Mouse (Mus musculus) gastrocnemius, adult 2 months (tissue): ENCODE measurements around the gene Rnf115. TPM values are rescaled to one million over a fixed set of nuclear protein-coding genes. Genes with fewer than 3 reads are reported as not detected.

Experiments
- DNase-seq: peaks from one replicate; pipeline ENCODE4 v3.0.0; 2022
- H3K27ac ChIP-seq: fragments of 200-600 bp; 2 replicates; pipeline ENCODE4 v1.8.1; 2022; ENCODE audit warnings: mild to moderate bottlenecking
- H3K4me3 ChIP-seq: fragments of 200-600 bp; 2 replicates; pipeline ENCODE4 v1.8.1; 2022; ENCODE audit warnings: mild to moderate bottlenecking, moderate library complexity
- CTCF ChIP-seq: fragments of 200-600 bp; IDR thresholded peaks from 2 replicates; pipeline ENCODE4 v1.8.1; 2022; ENCODE audit warnings: antibody characterized with exemption, mild to moderate bottlenecking, moderate library complexity
- intact Hi-C: fragments of 180-260 bp; cut with DNase I; formaldehyde crosslinking; loops from one replicate; pipeline ENCODE4 v1.15.1; 2025
- total RNA-seq, 2 experiments: library from RNA; stranded (reverse); gene quantifications; 2 replicates each; pipeline ENCODE4 v1.2.3; 2021

The Rnf115 gene
- total RNA-seq, 2 experiments from 2014 or later = 60.7 to 69.3 TPM

- no peak for TF ChIP-seq CTCF
- intact Hi-C loops = no loop called here
- DNase-seq = peak; percentile 96
- peak overlapping the region; percentile 95 for H3K4me3 ChIP-seq
- H3K27ac ChIP-seq = peak overlapping the region; percentile 96
Measured at GRCm38 (mm10) chr3:96696766-96697732, 30.4 kb upstream of the Rnf115 start.

- no peak overlapping the region for H3K4me3 ChIP-seq
- TF ChIP-seq CTCF = no peak
- H3K27ac ChIP-seq = no peak overlapping the region
- no peak for DNase-seq
- intact Hi-C loops = no loop called here
Measured at GRCm38 (mm10) chr3:96698993-96699690, 28.3 kb upstream of the Rnf115 start.

- TF ChIP-seq CTCF = peak; percentile 67
- DNase-seq = no peak
- Histone ChIP-seq H3K27ac (no peak overlapping the region), H3K4me3 (no peak overlapping the region)
- intact Hi-C loops = loop anchor here (5.0 kb wide), 1 partner anchor 153 kb away; no protein-coding TSS in a partner anchor
Measured at GRCm38 (mm10) chr3:96700376-96700775, 27.1 kb upstream of the Rnf115 start.

DNA sequence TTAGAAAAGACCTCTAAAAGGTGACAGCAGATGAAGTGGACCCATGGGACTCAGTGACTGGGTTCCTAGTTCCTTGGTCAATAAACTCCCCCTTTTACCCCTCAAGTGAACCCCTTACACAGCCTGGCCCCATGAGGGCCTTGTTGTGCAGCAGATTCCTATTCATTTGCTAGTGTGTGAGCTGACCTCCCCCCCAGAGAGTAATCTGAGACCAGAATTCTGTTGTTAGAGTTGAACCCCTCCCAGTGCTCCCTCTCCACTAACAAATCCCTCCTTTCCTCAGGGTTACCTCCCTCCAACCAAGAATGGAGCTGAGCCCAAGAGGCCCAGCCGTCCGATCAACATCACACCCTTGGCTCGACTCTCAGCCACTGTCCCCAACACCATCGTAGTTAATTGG, 26.5 kb upstream of the Rnf115 start:
- intact Hi-C loops = loop anchor here (5.0 kb wide), 1 partner anchor 154 kb away; no protein-coding TSS in a partner anchor
- H3K4me3 ChIP-seq = no peak overlapping the region
- DNase-seq = no peak
- H3K27ac ChIP-seq = no peak overlapping the region
- no peak for TF ChIP-seq CTCF

GRCm38 (mm10) chr3:96704778-96705177, 22.7 kb upstream of the Rnf115 start:
- no peak overlapping the region for H3K27ac ChIP-seq
- H3K4me3 ChIP-seq = no peak overlapping the region
- intact Hi-C loops = loop anchor here (5.0 kb wide), 2 partner anchors 37 to 157 kb away; no protein-coding TSS in a partner anchor
- no peak for DNase-seq
- TF ChIP-seq CTCF = peak; percentile 59

GRCm38 (mm10) chr3:96706217-96706616, 21.2 kb upstream of the Rnf115 start:
- intact Hi-C loops = loop anchor here (5.0 kb wide), 1 partner anchor 39 kb away; no protein-coding TSS in a partner anchor
- no peak for DNase-seq
- H3K27ac ChIP-seq = no peak overlapping the region
- H3K4me3 ChIP-seq = no peak overlapping the region
- no peak for TF ChIP-seq CTCF

DNA sequence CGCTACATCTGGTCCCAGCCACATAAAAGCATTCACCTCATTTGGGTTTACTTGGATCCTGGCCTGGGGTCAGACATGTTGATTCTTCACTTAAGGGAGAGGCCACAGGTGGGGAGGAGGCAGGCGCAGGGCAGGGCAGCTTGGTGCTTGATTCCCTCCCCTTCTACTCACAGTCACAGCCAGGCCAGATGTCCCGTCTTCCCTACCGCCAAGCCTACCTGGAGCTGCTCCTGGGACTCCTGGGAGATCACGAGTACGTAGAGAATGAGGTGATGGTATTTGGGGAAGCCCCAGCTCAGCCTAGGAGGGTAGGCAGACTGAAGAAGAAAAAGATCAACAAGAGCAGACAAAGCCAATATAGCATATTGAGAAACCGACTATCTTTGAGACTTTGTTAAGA, 20.5 kb upstream of the Rnf115 start:
- intact Hi-C loops = loop anchor here (5.0 kb wide), 1 partner anchor 40 kb away; no protein-coding TSS in a partner anchor
- Histone ChIP-seq H3K4me3 (no peak overlapping the region), H3K27ac (no peak overlapping the region)
- no peak for TF ChIP-seq CTCF
- DNase-seq = no peak

GRCm38 (mm10) chr3:96707903-96708683, 19.4 kb upstream of the Rnf115 start, which contains the start of gene Nudt17:
Gene Nudt17 (minus strand): TSS chr3:96708562.
- no peak; the same call in 1 of the 2 replicates for TF ChIP-seq CTCF
- Histone ChIP-seq H3K4me3 (peak within 1 kb of the TSS; percentile 74), H3K27ac (peak within 1 kb of the TSS; percentile 71)
- intact Hi-C loops = loop anchor here (5.0 kb wide), 1 partner anchor 41 kb away; no protein-coding TSS in a partner anchor
- peak; percentile 91 for DNase-seq

- TF ChIP-seq CTCF = no peak
- no peak overlapping the region; the same call in 1 of the 2 replicates for H3K27ac ChIP-seq
- intact Hi-C loops = loop anchor here (5.0 kb wide), 1 partner anchor 41 kb away; no protein-coding TSS in a partner anchor
- no peak for DNase-seq
- peak overlapping the region; percentile 74 for H3K4me3 ChIP-seq
Measured at GRCm38 (mm10) chr3:96708684-96709064, 18.8 kb upstream of the Rnf115 start.

DNA sequence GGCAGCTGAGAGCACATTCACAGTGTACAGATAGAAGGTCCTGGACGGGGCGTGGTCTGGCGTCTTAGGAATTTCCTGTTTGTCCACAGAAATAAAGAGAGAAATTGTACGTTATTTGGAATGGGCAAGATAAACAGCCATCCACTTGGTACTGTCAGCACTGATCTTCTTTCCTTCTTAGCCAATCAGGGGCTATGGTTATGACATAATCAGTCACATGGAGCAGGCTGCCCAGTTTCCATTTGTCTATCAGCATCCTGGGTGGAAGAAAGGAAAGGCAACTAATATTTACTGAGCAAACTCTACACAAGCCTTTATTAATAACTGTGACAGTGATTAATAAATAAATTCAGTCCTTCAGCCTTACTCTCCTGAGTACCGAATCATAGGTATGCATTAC, 13.2 kb upstream of the Rnf115 start:
- no peak for DNase-seq
- intact Hi-C loops = no loop called here
- no peak overlapping the region for H3K4me3 ChIP-seq
- H3K27ac ChIP-seq = no peak overlapping the region
- no peak for TF ChIP-seq CTCF

DNA sequence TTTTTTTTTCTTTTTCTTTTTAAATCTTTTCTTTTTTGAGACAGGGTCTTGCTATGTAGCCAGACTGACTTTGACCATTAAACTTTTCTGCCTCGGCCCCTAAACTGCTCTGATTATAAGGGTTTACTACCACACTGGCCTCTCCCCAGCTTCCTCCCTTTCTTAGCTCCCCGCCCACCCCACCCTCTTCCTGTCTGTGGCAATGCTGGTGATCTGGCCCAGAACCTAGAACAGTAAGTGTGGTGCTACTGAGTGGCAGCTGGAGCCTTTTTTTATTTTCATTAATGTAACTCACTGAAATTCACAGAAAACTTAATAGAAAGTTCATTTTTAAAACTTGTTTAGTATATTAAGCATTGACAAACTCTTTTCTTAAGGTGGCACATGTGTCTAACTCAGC, 11.6 kb upstream of the Rnf115 start:
- no peak for TF ChIP-seq CTCF
- DNase-seq = no peak
- no peak overlapping the region for H3K4me3 ChIP-seq
- H3K27ac ChIP-seq = peak overlapping the region; percentile 77
- intact Hi-C loops = no loop called here

DNA sequence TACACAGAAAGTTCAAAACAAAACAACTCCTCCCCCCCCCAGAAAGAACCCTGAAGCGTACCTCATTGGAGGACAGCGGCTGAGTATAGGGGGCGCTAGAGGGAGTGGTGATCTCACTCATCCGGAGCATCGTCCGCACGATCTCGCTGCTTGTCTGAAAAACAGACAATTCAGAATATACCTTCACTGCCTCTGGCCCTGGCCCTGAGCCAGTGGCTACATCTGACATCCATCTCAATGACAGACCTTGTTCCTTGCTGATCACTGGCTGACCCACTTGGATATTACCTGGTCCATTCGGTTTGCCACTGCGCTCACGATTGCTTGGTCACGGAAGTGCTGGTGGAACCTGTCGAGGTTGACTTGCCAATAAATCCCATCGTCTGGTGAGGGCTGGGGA, 8.3 kb upstream of the Rnf115 start:
- Histone ChIP-seq H3K27ac (no peak overlapping the region), H3K4me3 (no peak overlapping the region; the same call in 1 of the 2 replicates)
- TF ChIP-seq CTCF = peak; percentile 49
- intact Hi-C loops = no loop called here
- peak; percentile 55 for DNase-seq
